Mouse (Mus musculus) lung, adult 2 months (tissue): ENCODE data around the gene Col16a1.

ENCODE experiments used
- CTCF ChIP-seq: fragments of 200-500 bp; IDR thresholded peaks from 2 replicates; pipeline ENCODE4 v1.5.1; 2011; ENCODE audit warnings: mild to moderate bottlenecking, low read length, control low read depth; ENCODE audit not compliant: insufficient read depth
- POLR2A ChIP-seq: fragments of 200-500 bp; IDR thresholded peaks from 2 replicates; pipeline ENCODE4 v1.6.1; 2011; ENCODE audit warnings: low read depth, mild to moderate bottlenecking, control low read depth, low read length, borderline replicate concordance; ENCODE audit errors: extremely low read depth

- TF ChIP-seq POLR2A (no peak), CTCF (no peak)
Observed at GRCm38 (mm10) chr4:130039351-130039750, 8.3 kb upstream of the Col16a1 start.
